Mouse (Mus musculus): ENCODE results near the gene Mtmr10. TPM values are rescaled to one million over a fixed set of nuclear protein-coding genes. Genes with fewer than 3 reads are reported as not detected.

The Mtmr10 gene
- 10 to 100 TPM; 11.0 to 12.5 TPM for total RNA-seq (2021)
- long read RNA-seq, experiment 1, full-length matches to known transcripts = 4 of 6 reads
- long read RNA-seq, experiment 1, partial matches to known transcripts = 1 of 6 reads
- long read RNA-seq, experiment 1, other reads (novel, unspliced or antisense) = 1 of 6 reads
- long read RNA-seq, experiment 2, full-length matches to known transcripts = 10 of 14 reads
- long read RNA-seq, experiment 2, partial matches to known transcripts = 1 of 14 reads
- long read RNA-seq, experiment 2, other reads (novel, unspliced or antisense) = 3 of 14 reads

GRCm38 (mm10) chr7:64287414-64288091 is at the start of gene Mtmr10:
Gene Mtmr10 (plus strand): TSS chr7:64287653.
- intact Hi-C loops (cut with DNase I; ENCODE audit: low total_unique reads) = no loop called here
- DNase-seq = peak; percentile 98

GRCm38 (mm10) chr7:64237747-64238146 is 49.7 kb upstream of the Mtmr10 start:
- no peak for DNase-seq
- intact Hi-C loops (cut with DNase I; ENCODE audit: low total_unique reads) = no loop called here

- intact Hi-C loops (cut with DNase I; ENCODE audit: low total_unique reads) = no loop called here
- DNase-seq = no peak
Measured at GRCm38 (mm10) chr7:64238410-64239086, 48.9 kb upstream of the Mtmr10 start.

- DNase-seq = no peak
- intact Hi-C loops (cut with DNase I; ENCODE audit: low total_unique reads) = no loop called here
Measured at GRCm38 (mm10) chr7:64239138-64239805, 48.2 kb upstream of the Mtmr10 start.

- DNase-seq = no peak
- intact Hi-C loops (cut with DNase I; ENCODE audit: low total_unique reads) = no loop called here
Measured at GRCm38 (mm10) chr7:64239806-64240315, 47.6 kb upstream of the Mtmr10 start.

GRCm38 (mm10) chr7:64242424-64242823 is 45.0 kb upstream of the Mtmr10 start:
- no peak for DNase-seq
- intact Hi-C loops (cut with DNase I; ENCODE audit: low total_unique reads) = no loop called here

GRCm38 (mm10) chr7:64244371-64244770 is 43.1 kb upstream of the Mtmr10 start:
- intact Hi-C loops (cut with DNase I; ENCODE audit: low total_unique reads) = no loop called here

GRCm38 (mm10) chr7:64246713-64247112 is 40.7 kb upstream of the Mtmr10 start:
- DNase-seq = no peak
- intact Hi-C loops (cut with DNase I; ENCODE audit: low total_unique reads) = no loop called here

More at GRCm38 (mm10) chr7:64244371-64244770, 43.1 kb upstream of the Mtmr10 start:
- DNase-seq = no peak

- no peak for DNase-seq
- intact Hi-C loops (cut with DNase I; ENCODE audit: low total_unique reads) = no loop called here
Measured at GRCm38 (mm10) chr7:64248352-64248751, 39.1 kb upstream of the Mtmr10 start.

- intact Hi-C loops (cut with DNase I; ENCODE audit: low total_unique reads) = no loop called here
- no peak for DNase-seq
Measured at GRCm38 (mm10) chr7:64249715-64250114, 37.7 kb upstream of the Mtmr10 start.

GRCm38 (mm10) chr7:64250417-64250816 is 37.0 kb upstream of the Mtmr10 start:
- intact Hi-C loops (cut with DNase I; ENCODE audit: low total_unique reads) = no loop called here
- DNase-seq = no peak

- intact Hi-C loops (cut with DNase I; ENCODE audit: low total_unique reads) = no loop called here
Measured at GRCm38 (mm10) chr7:64253736-64254135, 33.7 kb upstream of the Mtmr10 start.

GRCm38 (mm10) chr7:64265502-64266279 is 21.8 kb upstream of the Mtmr10 start:
- DNase-seq = peak; percentile 9

More at GRCm38 (mm10) chr7:64253736-64254135, 33.7 kb upstream of the Mtmr10 start:
- no peak for DNase-seq

GRCm38 (mm10) chr7:64266587-64266986 is 20.9 kb upstream of the Mtmr10 start:
- no peak for DNase-seq

More at GRCm38 (mm10) chr7:64265502-64266279, 21.8 kb upstream of the Mtmr10 start:
- intact Hi-C loops (cut with DNase I; ENCODE audit: low total_unique reads) = no loop called here

GRCm38 (mm10) chr7:64271926-64272325 is 15.5 kb upstream of the Mtmr10 start:
- no peak for DNase-seq
- intact Hi-C loops (cut with DNase I; ENCODE audit: low total_unique reads) = no loop called here

More at GRCm38 (mm10) chr7:64266587-64266986, 20.9 kb upstream of the Mtmr10 start:
- intact Hi-C loops (cut with DNase I; ENCODE audit: low total_unique reads) = no loop called here

GRCm38 (mm10) chr7:64275518-64275917 is 11.9 kb upstream of the Mtmr10 start:
- intact Hi-C loops (cut with DNase I; ENCODE audit: low total_unique reads) = no loop called here
- DNase-seq = no peak

- intact Hi-C loops (cut with DNase I; ENCODE audit: low total_unique reads) = no loop called here
- DNase-seq = peak; percentile 12
Measured at GRCm38 (mm10) chr7:64276921-64277320, 10.5 kb upstream of the Mtmr10 start.

GRCm38 (mm10) chr7:64278526-64278925 is 8.9 kb upstream of the Mtmr10 start:
- DNase-seq = no peak
- intact Hi-C loops (cut with DNase I; ENCODE audit: low total_unique reads) = no loop called here

GRCm38 (mm10) chr7:64279548-64279947 is 7.9 kb upstream of the Mtmr10 start:
- DNase-seq = no peak
- intact Hi-C loops (cut with DNase I; ENCODE audit: low total_unique reads) = no loop called here

All from gastrocnemius, postnatal 14 days (tissue).